Mouse (Mus musculus): ENCODE data around the gene Gamt.

The Gamt gene

GRCm38 (mm10) chr10:80285222-80286070, 24.6 kb upstream of the Gamt start:
- DNase-seq (ENCODE audit: low spot score): no peak

- no peak for DNase-seq (ENCODE audit: low spot score)
Observed at GRCm38 (mm10) chr10:80282481-80283441, 21.9 kb upstream of the Gamt start.

GRCm38 (mm10) chr10:80281921-80282371, 21.1 kb upstream of the Gamt start:
- DNase-seq (ENCODE audit: low spot score): no peak

- no peak for DNase-seq (ENCODE audit: low spot score)
Observed at GRCm38 (mm10) chr10:80281304-80281703, 20.5 kb upstream of the Gamt start.

- no peak for DNase-seq (ENCODE audit: low spot score)
Observed at GRCm38 (mm10) chr10:80279273-80279672, 18.5 kb upstream of the Gamt start.

DNA sequence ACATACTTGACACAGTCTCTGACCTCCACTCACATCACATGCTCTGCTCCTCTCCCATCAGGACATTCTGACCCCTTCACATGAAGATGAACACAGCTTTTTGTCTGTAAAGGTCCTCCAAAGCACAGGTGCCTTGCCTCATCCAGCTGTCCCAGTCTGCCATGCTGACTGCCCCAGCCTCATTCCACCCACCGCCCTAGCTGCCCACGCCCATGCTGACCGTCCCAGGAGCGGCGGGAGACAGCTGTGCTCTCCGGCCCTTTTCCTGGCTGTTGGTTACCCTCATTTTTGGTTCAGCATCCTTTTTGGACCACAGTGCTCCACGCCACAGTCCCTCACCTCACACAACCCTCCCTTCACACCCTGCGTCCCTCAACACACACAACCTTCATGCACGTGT, 17.6 kb upstream of the Gamt start:
- no peak for DNase-seq (ENCODE audit: low spot score)

- DNase-seq (ENCODE audit: low spot score): no peak
Observed at GRCm38 (mm10) chr10:80276238-80276637, 15.4 kb upstream of the Gamt start.

GRCm38 (mm10) chr10:80273847-80274246, 13.0 kb upstream of the Gamt start:
- no peak for DNase-seq (ENCODE audit: low spot score)

GRCm38 (mm10) chr10:80271870-80272585, 11.2 kb upstream of the Gamt start:
- no peak for DNase-seq (ENCODE audit: low spot score)

DNA sequence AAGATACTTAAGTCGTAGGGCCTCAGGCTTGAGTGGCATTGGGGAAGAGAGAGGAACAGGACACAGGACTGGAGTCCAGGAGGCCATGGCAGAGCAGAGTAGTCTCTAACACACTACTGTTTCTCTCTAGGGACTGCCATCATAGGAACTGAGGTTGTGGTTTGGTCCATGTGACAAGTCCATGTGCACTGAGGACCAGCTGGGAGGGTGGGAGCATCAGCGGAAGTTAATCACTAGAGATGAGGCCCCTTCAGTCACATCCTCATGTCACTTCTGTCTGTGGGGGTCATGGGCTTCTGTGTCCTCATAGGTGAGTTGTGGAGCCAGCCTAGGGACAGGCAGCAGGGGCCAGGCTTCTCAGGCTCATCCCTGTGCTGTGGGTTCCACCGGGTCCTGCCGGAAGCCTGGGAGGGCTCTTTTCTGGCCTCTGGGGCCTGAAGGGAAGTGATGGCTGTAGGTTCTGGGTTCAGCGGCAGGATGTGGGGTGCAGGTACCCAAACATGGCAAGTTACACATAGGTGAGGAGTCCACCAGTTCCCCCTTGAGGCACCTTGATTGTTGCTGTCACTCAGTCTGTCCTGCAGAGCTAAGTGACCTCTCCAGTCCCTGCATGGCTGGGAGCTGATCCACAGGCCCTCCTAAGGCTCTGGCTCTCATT, 10.5 kb upstream of the Gamt start:
- no peak for DNase-seq (ENCODE audit: low spot score)

DNA sequence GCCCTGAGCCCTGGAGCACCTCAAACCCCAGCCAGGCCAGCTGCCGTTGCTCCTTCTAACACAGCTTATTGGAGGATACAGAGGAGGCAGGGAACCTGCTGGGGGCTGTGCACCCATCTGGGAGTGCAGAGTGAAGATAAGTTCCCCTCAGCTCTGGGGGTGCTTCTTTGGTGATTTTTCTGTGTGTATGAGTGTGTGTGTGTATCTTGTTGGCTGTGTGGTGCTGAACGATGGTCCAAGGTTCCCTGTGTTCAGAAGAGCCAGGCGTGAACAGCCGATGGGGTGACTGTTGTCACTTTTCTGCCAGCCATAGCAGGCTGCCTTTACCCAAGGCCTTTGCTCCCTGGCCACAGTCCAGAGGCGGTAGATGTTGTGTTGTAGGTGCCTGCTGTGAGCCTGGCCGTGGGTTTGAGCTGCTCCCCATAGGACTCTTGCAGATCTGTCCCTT, 9.9 kb upstream of the Gamt start:
- DNase-seq (ENCODE audit: low spot score): no peak

DNA sequence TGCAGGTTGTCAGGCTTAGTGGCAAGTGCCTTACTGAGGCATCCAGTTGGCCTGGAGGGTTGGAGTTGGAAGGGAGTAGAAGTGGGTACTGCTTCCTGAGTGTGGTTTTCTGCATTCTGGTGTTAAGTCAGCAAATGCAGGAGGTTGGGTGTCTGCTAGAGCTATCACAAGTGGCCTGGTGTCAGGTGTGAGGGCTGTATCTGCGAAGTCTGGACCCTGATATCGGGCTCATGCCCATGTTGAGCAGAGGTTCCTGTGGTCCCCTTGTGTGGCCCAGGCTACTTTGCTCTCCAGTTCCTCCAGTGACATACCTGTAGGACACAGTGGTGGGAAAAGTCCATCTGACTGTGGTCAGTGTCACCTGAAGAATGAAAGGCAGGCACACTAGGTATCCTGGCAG, 9.3 kb upstream of the Gamt start:
- DNase-seq (ENCODE audit: low spot score): no peak

GRCm38 (mm10) chr10:80265149-80265486, 4.3 kb upstream of the Gamt start:
- DNase-seq (ENCODE audit: low spot score): no peak

DNA sequence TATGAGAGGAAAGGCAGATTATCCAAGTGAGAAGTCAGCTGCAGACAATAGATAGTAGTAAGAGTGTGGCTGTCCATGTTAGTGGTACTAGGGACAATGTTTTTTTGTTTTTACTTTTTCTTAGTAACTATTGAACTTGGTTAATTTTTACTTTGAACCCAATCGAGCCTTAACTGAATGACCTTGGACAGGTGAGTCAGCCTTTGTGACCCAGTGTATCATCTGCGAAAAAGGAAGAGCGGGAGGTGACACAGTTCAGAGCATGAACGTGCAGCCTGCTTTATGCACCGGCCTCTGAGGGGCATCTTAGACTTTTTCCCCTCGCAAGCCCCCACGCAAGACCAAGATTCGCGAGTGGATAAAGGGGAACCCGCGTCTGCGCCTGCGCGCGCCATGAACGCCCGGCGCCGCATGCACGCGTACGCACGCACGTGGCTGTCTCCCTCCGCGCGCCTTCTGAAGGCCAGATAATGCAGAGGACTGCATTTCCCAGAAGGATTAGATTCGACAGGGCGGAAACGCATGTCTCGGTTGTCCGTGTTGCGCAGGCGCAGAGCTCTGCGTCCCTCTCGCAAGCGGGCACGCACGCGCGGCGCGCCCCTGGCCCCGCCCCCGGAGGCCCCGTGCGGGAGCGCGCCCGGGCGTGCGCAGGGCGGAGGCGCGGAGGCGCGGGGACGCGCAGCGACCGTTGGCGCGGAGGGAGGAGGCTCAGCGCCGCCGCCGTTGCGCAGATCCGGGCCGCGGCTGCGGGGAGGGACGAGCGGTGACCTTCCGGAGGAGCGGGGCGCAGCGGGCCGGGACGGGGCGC, 3.7 kb upstream of the Gamt start:
- peak; percentile 96 for DNase-seq (ENCODE audit: low spot score)

- no peak for DNase-seq (ENCODE audit: low spot score)
Observed at GRCm38 (mm10) chr10:80262776-80263365, 2.1 kb upstream of the Gamt start.

- DNase-seq (ENCODE audit: low spot score): no peak
Observed at GRCm38 (mm10) chr10:80262169-80262568, 1.4 kb upstream of the Gamt start.

GRCm38 (mm10) chr10:80261585-80261968, 765 bp upstream of the Gamt start:
- peak; percentile 91 for DNase-seq (ENCODE audit: low spot score)

GRCm38 (mm10) chr10:80259861-80260641, 761 bp downstream of the Gamt start:
- no peak for DNase-seq (ENCODE audit: low spot score)

DNA sequence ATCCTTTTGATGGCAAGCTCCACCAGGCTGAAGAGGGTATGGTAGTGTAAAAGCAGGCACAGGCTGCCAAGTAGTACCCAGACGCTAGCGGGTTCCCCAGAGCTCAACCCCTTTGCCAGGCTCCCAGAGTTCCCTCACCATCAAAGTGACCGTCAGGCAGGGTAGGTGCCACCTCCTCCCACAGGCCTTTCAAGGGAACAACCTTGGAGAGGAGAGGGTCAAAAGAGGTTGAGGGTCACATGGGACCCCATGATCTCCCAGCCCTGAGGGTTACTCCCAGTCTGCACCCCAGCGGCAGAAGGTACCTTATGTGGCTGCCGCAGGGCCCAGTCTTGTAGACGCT, 1.4 kb downstream of the Gamt start:
- DNase-seq (ENCODE audit: low spot score): no peak
